Mouse (Mus musculus) cerebellum, adult 18-20 months (tissue): ENCODE measurements around the gene Dad1.
A peak's percentile ranks its signal among the peaks of the same experiment; 100 is the strongest.
"Not testable (repeated sequence)": the region's sequence is repeated elsewhere in the genome, so short reads cannot be mapped to it uniquely, and the experiment has no call there.

Source experiments
- DNase-seq, 2 experiments: peaks; one replicate each; pipeline ENCODE4 v3.0.0; 2021

The Dad1 gene

GRCm38 (mm10) chr14:54244183-54244582, 9.7 kb downstream of the Dad1 start:
- DNase-seq, result no peak

DNA sequence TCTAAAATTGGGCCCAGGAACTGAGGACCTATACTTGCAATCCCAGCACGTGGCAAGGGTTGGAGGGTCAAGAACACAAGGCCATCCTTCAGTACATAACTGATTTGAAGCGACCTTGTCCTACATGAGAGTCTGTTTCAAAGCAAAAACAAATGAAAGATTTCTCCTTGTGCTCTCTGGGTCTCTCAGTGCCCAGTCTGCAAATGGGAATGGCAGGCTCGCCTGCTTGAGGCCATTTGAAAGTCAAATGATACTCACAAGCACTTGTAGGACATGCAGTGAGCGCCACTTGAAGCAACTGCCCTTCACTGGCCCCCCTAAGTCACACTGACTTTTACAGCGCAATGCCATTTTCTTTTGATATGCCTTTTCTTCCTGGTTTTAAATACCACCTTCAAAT, 13.4 kb downstream of the Dad1 start:
- no peak for DNase-seq

DNA sequence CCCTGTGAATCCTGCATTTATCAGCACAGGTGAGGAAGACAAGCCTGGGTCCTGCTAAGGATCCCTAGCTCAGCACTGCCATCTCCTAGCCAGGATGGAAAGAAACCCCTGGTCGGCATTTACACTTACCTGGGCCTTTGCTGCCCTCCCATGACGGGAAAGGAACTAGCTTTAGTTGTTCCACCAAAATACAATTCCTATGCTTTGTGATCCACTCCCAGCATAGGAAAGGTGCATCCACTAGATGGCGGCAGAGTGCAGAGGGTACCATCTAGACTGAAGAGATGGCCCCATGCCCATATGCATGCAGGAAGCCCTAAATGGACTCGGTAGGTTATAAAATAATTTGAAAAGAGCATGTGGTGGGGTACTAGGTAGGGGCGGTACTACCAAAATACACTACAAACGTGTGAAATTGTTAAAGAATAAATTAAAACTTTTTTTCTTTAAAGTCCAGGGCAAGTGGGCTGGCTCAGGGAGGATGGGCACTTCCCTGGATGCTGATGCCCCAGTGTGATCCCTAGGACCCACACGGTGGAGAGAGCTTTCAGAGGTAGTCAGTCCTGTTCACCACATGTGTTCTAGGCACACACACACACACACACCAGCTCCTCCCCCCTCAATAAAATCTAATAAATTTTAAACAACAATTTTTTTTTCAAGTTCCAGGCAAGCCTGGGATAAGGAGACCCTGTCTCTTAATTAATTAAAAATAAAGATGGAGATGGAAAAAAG, 14.7 kb downstream of the Dad1 start:
- peak; percentile 78 to 80 for DNase-seq

DNA sequence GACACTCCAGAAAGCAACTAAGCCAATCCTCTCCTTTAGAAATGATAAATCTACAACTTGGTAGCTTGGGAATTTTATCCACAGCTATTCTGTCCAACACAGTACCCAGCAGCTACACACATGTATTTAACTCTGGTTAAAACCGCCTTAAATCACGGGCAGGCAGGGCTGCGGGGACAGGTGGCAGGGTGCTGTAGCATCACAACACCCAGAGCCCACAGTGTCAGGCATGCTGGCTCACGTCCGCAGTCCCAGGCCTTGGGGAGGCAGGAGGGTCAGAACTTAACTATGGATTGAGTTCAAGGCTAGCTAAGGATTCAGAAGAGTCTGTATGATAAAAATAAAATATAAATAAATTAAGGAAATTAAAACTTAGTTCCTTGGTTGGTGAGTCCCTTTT, 17.0 kb downstream of the Dad1 start:
- DNase-seq, result no peak

- DNase-seq, result no peak
Measured at GRCm38 (mm10) chr14:54235825-54236540, 17.9 kb downstream of the Dad1 start.

DNA sequence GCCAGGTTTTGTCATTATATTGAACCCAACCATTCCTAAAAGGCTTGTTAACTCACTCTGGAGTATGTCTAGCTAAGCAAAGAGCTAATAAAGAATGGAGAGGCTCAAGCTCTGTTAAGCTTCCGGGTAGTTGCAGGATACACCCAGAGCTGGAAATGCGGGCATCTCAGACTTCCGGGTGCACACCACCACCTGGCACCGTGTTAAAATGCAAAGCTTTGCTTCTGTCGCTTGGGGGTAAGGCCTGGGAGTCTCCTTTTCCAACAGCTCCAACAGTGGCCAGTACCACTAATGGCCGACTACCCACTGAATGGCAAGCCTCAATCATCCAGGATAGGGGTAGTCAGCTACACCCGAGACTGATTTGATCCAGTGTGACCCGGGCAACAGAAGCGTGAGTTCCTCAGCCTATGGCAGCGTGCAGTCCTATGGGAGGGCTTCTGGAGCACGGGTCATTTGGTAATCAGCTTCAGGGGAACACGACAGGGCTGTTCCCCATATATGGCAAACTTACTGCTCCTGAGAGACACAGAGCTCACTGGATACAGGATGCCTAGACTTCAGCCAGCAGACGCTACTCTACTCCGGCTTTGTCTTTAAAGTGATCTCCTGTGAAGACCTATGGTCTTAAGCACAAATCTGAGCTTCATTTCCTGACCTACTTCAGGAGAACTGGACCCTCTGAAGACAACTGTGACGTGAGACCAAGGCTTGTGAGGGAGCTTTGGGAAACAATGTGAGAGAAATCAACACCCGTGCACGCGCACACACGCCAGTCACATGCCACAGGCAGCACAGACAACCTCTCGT, 19.5 kb downstream of the Dad1 start:
- no peak for DNase-seq

GRCm38 (mm10) chr14:54233559-54234143, 20.3 kb downstream of the Dad1 start:
- DNase-seq, result no peak

GRCm38 (mm10) chr14:54232811-54233558, 20.9 kb downstream of the Dad1 start:
- no peak for DNase-seq

DNA sequence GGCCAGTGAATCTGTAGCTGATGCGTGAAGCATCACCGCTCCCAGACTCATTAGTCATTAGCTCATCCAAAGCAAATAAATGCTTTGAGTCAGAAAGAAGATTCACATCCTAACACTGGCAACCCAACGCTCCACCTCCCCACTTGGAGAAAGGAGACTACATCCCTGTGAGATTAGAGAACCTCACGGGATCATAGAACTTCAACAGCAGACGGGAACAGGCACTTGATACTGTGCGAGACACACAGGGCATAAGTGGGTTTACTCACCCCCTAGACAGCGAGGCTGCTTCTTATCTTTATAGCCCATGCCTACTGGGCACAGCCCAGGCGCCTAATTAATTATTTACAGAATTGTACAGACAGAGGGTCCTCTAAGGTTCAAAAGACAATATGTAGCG, 21.8 kb downstream of the Dad1 start:
- no peak for DNase-seq

DNA sequence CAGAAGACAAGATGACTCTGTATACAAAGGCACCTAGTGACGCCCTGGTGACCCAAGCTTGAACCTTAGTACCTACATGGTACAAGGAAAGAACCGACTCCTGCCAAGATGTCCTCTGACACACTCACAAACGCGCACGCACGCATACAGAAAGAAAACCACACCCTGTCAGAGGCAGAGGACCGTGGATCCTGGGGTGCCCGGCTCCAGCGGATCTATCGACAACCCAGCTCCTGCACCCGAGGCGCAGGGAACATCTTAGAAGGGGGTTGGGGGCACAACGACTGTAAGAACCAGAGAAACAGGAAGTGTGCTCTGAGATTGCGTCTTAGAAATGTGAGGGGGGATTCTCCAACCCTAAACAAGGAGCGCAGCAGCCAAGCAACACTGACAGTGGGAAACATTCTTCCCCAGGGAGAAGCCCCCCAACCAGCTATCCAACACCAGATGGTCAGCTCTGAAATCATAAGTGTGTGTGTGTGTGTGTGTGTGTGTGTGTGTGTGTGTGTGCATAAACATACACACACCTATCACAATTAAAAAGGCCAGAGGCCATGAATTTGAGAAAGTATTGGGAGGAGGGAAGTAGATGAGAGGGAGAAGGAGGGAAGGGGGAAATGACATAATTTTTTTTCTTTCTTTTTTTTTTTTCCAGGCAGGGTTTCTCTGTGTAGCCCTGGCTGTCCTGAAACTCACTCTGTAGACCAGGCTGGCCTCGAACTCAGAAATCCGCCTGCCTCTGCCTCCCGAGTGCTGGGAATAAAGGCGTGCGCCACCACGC, 22.5 kb downstream of the Dad1 start:
- no peak for DNase-seq

DNA sequence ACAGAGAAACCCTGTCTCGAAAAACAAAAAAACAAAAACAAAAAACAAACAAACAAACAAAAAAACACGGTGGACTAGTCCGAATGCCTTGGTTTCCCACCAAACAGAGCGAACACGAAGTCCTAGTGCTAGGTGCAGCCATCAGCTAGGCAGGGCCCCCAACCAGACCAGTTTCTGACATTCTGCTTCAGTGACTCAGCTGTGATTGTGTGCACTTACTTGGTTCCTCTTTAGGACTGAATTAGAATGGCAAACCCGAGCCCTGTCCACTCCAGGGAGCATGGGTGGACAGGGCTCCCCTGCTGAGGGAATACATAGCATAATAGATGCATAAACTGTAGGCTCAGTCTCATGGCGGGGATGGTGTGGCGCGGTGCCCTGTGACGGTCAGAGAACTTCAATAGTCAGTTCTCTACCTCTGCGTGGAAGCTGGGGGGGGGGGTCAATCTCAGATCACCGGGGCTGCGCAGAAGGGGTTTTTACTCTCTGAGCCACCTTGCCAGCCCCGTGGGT, 23.2 kb downstream of the Dad1 start:
- no peak for DNase-seq

DNA sequence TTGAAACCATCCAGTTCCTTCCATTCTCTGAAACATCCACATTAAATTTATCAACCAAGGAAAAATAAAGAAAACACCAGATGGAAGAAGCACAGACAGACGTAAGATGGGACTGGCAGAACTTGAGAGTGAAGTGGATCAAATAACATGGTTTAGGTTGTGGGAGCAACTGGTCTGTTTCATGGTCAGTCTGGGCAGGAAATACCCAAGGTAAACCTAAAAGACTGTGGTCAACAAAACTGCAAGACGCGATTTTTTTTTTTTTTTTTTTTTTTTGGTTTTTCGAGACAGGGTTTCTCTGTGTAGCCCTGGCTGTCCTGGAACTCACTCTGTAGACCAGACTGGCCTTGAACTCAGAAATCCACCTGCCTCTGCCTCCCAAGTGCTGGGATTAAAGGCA, 24.1 kb downstream of the Dad1 start:
- DNase-seq, result not testable (repeated sequence)

DNA sequence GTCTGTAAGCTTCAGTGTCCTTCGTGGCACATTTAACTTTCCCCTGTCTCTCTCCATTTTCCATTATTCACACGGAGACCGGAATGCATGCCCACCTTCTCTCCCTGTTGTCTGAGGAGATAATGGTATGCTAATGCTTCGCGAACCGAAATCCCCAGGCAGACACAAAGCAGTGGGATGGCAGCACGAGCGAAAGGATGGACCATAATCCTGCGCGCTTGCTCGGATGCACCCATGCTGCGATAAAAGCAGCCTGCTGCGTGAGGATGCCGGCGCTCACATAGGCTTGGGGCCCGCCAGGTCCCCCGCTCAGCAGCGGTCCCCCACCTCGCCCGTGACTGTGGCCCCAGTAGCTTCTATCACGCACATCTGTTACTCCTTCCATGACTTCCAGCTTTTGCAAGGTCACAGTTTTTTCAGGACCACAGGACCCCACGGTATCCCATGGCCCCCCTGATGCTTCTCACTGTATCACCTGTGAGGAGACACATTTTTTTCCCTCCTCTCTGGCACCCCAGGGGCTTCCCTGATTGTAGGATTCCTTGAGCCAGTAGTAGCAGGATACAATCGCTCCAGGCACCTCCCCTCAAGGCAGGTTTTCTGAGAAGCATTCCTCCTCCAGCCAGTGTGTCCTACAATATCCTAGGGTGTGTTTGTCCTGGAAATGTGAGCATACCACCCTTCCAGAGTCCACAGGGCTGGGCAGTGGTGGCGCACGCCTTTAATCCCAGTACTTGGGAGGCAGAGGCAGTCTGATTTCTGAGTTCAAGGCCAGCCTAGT, 24.8 kb downstream of the Dad1 start:
- DNase-seq, result peak in 1 of 2 experiments; percentile 30

DNA sequence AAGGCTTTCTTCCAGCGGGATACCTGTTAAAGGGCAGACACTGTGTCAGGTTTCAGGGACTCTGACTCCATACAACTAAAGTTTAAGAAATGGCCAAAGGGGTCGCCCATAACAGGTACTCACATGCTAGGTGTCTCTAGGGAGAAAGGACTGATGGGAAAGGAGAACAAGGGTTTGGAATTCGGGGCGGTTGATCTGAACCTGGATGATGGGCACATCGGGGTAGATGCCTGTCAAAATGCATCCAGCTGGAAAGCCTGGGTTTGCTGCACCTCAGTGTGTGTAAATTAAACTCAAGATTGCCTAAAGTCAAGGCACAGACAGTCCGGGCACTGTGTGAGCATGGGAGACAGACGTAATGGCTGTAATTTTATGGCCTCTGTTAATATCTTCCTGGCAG, 25.4 kb downstream of the Dad1 start:
- DNase-seq, result peak in 1 of 2 experiments; percentile 26

DNA sequence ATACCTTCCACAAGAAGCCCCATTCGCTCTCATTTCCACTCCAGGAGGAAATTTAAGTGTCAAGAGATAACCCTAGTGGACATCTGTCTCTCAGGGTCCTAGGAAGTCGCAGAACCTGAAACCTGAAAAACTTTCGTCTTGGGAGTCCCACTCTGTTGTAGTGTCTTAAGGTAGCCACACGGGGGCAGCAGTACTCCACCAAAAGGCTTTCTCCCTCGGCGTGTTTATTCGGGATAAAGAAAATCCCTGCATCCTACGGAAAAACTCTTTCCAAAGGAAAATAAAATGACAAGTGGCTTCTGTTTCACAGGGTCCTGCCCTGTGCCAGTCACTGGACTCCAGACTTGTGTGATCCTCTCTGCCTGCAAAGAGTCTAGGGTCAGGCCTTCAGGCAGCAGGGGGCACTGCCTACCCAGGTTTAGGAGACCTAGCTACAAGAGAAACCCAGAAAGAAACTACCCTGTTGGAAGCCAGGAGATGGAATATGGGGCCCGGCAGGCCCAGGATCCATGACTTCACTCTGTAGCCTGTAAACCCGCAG, 25.9 kb downstream of the Dad1 start:
- DNase-seq, result peak; percentile 64 to 80

DNA sequence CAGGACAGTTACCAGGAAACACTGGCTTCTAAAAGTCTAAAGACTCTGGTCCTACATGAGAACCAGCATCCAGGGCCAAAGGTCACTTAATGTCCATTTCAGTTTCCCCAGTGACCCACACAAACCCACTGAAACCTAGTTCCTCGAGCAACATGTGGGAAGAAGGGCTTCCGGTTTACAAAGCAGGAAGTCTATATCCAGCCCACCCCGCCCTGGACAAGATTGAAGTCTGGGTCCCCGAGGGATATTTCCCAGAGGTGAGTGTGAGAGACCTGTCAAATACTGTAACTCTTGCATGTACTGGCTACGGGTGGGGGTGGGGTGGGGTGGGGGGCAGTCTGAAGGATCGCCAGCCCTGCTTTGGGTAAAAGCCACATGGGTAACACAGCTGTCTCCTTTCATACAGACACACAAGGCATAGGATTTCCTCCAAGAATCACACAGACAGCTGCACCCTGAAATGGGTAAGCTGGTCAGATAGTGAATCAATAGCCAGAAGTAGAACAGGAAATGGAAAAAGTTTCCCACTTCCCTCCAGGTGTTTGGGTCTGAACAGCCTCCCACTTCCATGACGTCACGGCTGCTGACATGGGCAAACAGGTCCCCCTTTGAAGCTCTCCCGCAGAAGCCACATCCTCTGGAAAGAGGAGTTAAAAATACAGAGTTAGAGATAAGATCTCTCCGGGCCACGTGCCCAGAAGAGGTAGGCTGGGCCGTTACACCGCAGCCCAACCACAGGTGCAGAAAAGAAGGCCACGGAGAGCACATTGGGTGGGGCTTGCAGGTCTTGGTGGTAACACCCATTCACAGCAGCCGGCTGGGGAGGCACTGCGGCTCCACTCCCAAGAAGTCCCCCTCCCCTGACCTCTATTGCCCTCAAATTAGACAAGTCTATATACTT, 26.7 kb downstream of the Dad1 start:
- peak in 1 of 2 experiments; percentile 9 for DNase-seq

DNA sequence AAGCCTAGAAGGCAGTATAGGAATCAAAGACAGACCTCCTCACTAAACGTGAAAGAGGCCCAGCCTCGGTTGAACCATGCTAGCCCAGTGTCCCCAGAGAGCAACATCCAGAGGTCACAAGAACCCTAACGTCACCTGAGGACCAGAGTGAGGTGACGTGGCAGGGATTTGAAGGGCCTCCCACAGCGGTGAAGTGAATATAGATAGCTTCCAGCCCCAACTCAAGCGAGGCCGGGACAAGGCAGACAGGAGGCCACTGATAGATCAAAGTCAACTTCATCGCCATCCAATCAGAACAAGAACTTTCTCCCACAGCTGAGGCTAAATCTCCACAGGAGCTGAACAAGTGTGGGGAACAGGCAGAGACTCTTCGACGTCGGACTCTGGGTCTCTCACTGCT, 28.2 kb downstream of the Dad1 start:
- no peak for DNase-seq

GRCm38 (mm10) chr14:54224484-54225467, 29.1 kb downstream of the Dad1 start:
- no peak for DNase-seq
